Mouse (Mus musculus) cerebellum, postnatal 4 days (tissue): ENCODE measurements around the gene Gabbr2.

Experiments used
- DNase-seq, 2 experiments: peaks; one replicate each; pipeline ENCODE4 v3.0.0; 2022; ENCODE audit warnings: low spot score in 2 of 2, mixed read lengths in 1 of 2

Gabbr2 gene

GRCm38 (mm10) chr4:46991016-46991958, at the start of gene Gabbr2:
Gene Gabbr2 (minus strand): TSS chr4:46991873.
- DNase-seq: peak in 1 of 2 experiments; percentile 61

- peak in 1 of 2 experiments; percentile 13 for DNase-seq
Measured at GRCm38 (mm10) chr4:47039586-47039985, 47.9 kb upstream of the Gabbr2 start.

GRCm38 (mm10) chr4:47037321-47037657, 45.6 kb upstream of the Gabbr2 start:
- peak; percentile 72 to 85 for DNase-seq

- peak in 1 of 2 experiments; percentile 39 for DNase-seq
Measured at GRCm38 (mm10) chr4:47036486-47037320, 45.0 kb upstream of the Gabbr2 start.

GRCm38 (mm10) chr4:47035536-47035935, 43.9 kb upstream of the Gabbr2 start:
- DNase-seq: no peak

- no peak for DNase-seq
Measured at GRCm38 (mm10) chr4:47032171-47032570, 40.5 kb upstream of the Gabbr2 start.

- DNase-seq: no peak
Measured at GRCm38 (mm10) chr4:47028791-47029190, 37.1 kb upstream of the Gabbr2 start.

- no peak for DNase-seq
Measured at GRCm38 (mm10) chr4:47023949-47024348, 32.3 kb upstream of the Gabbr2 start.

GRCm38 (mm10) chr4:47022804-47023603, 31.3 kb upstream of the Gabbr2 start:
- DNase-seq: no peak

- peak in 1 of 2 experiments; percentile 73 for DNase-seq
Measured at GRCm38 (mm10) chr4:47020563-47020962, 28.9 kb upstream of the Gabbr2 start.

GRCm38 (mm10) chr4:47015156-47015555, 23.5 kb upstream of the Gabbr2 start:
- no peak for DNase-seq

GRCm38 (mm10) chr4:47012476-47012875, 20.8 kb upstream of the Gabbr2 start:
- DNase-seq: peak in 1 of 2 experiments; percentile 20

GRCm38 (mm10) chr4:47010400-47011231, 18.9 kb upstream of the Gabbr2 start:
- DNase-seq: no peak

GRCm38 (mm10) chr4:47000626-47001395, 9.1 kb upstream of the Gabbr2 start:
- no peak for DNase-seq

- no peak for DNase-seq
Measured at GRCm38 (mm10) chr4:46997969-46998368, 6.3 kb upstream of the Gabbr2 start.

- DNase-seq: peak in 1 of 2 experiments; percentile 64
Measured at GRCm38 (mm10) chr4:46992827-46993473, 1.3 kb upstream of the Gabbr2 start.

GRCm38 (mm10) chr4:46991959-46992316, 265 bp upstream of the Gabbr2 start:
- peak in 1 of 2 experiments; percentile 34 for DNase-seq

GRCm38 (mm10) chr4:46990281-46991015, 1.2 kb downstream of the Gabbr2 start:
- DNase-seq: peak in 1 of 2 experiments; percentile 35

GRCm38 (mm10) chr4:46989842-46990241, 1.8 kb downstream of the Gabbr2 start:
- peak; percentile 64 to 78 for DNase-seq
